Mouse (Mus musculus): ENCODE data around the gene Olfr724.
"Not testable (repeated sequence)": the region's sequence is repeated elsewhere in the genome, so short reads cannot be mapped to it uniquely, and the experiment has no call there.

Gene Olfr724

GRCm38 (mm10) chr14:49963174-49963573 is at the start of gene Olfr724:
Gene Olfr724 (minus strand): TSS chr14:49963274.
- not testable (repeated sequence) for DNase-seq (ENCODE audit: low spot score in 2 of 2)

- DNase-seq (ENCODE audit: low spot score in 2 of 2): no peak
These were observed 7.2 kb downstream of the Olfr724 start for GRCm38 (mm10) chr14:49955890-49956289.

- DNase-seq (ENCODE audit: low spot score in 2 of 2): not testable (repeated sequence)
These were observed 31.4 kb downstream of the Olfr724 start, which contains the start of gene Olfr723 for GRCm38 (mm10) chr14:49931687-49932086. Gene Olfr723 (minus strand): TSS chr14:49931787.

Measured in urinary bladder, adult 18-20 months (tissue).